Mouse (Mus musculus): ENCODE measurements at regions not wholly inside any gene's neighbourhood (a gene's known extent, or its start where the extent isn't known, plus 50 kb on each side); places are given as distances from the start of the nearest gene placed in this dataset.

GRCm38 (mm10) chr12:9855503-9856024 lies 285.6 kb downstream of the Osr1 start:
- Histone ChIP-seq H3K36me3 (no peaks in the 10 kb centered on the region), H3K9me3 (no peaks in the 10 kb centered on the region), H3K9ac (replicated peaks) (no peak overlapping the region), H3K4me3 (no peak overlapping the region), H3K4me1 (no peaks in the 10 kb centered on the region), H3K27ac (replicated peaks) (no peak overlapping the region), H3K27me3 (no peaks in the 10 kb centered on the region), H3K4me2 (replicated peaks) (no peak overlapping the region)
- ATAC-seq (replicated peaks) = no peak
- 83% methylated on average over 3 of the region's 3 CpGs for WGBS

- WGBS = 86% methylated on average over 8 of the region's 8 CpGs
- no peak for ATAC-seq (replicated peaks)
- Histone ChIP-seq H3K4me3 (no peak overlapping the region), H3K27ac (replicated peaks) (no peak overlapping the region), H3K4me1 (no peaks in the 10 kb centered on the region), H3K9me3 (no peaks in the 10 kb centered on the region), H3K27me3 (no peaks in the 10 kb centered on the region), H3K36me3 (no peaks in the 10 kb centered on the region), H3K4me2 (replicated peaks) (no peak overlapping the region), H3K9ac (replicated peaks) (no peak overlapping the region)
Observed at GRCm38 (mm10) chr12:9856128-9856621, 286.3 kb downstream of the Osr1 start.

- H3K9me3 ChIP-seq = no peaks in the 10 kb centered on the region
- no peak overlapping the region for H3K4me3 ChIP-seq
- H3K9ac ChIP-seq (replicated peaks) = no peak overlapping the region
- no peak overlapping the region for H3K4me2 ChIP-seq (replicated peaks)
- 73% methylated on average over 2 of the region's 2 CpGs for WGBS
- no peak overlapping the region for H3K27ac ChIP-seq (replicated peaks)
- H3K27me3 ChIP-seq = no peaks in the 10 kb centered on the region
- no peak for ATAC-seq (replicated peaks)
- no peaks in the 10 kb centered on the region for H3K36me3 ChIP-seq
- no peaks in the 10 kb centered on the region for H3K4me1 ChIP-seq
Observed at GRCm38 (mm10) chr12:9857990-9858389, 288.1 kb downstream of the Osr1 start.

DNA sequence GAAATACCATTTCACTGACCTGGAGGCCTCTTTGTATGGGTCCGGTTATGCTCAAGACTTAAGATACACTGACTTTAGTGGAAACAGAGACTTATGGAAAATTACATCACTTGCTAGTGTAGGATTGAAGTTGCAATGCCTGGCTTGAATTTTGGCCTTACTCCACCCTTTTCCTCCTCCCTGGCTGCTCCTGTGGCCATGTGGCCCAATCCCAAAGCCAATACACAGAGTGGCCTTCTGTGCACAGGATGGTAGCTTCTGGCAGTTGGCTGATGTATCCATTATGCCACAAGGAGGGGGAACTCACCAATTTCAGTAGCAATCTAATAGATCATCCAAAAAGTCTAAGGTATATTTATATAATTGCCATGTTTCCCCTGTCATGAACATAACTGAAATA lies 292.4 kb downstream of the Osr1 start:
- Histone ChIP-seq H3K27ac (replicated peaks) (no peak overlapping the region), H3K4me1 (no peaks in the 10 kb centered on the region), H3K4me2 (replicated peaks) (no peak overlapping the region), H3K9ac (replicated peaks) (no peak overlapping the region), H3K4me3 (no peak overlapping the region), H3K9me3 (no peaks in the 10 kb centered on the region), H3K27me3 (no peaks in the 10 kb centered on the region), H3K36me3 (no peaks in the 10 kb centered on the region)
- no peak for ATAC-seq (replicated peaks)
- WGBS = 97% methylated on average over 1 of the region's 1 CpGs

DNA sequence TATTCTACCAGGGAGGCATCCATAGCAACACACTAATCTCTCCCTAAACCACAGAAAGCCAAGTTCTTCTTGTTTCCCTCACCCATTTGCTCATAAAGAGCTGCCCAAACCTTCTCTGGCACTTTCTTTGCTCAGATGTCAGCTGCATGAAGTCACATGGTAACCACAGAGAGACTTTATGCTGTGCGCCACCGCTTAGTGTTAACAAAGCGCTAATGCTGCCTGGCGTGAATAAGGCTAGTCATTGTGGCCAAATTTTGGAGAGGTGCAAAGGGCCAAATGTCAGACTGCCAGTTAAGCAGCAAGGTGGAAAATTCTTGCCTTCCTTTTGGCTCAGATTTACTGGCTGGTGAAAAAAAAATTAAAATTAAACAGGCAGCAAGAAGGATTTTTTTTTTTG lies 302.3 kb downstream of the Osr1 start:
- no peaks in the 10 kb centered on the region for H3K27me3 ChIP-seq
- H3K4me2 ChIP-seq (replicated peaks) = no peak overlapping the region
- no peak overlapping the region for H3K4me3 ChIP-seq
- no peak overlapping the region for H3K27ac ChIP-seq (replicated peaks)
- ATAC-seq (replicated peaks) = peak; percentile 51; the same call in 1 of the 2 replicates
- whole genome bisulfite sequencing = 86% methylated on average over 4 of the region's 4 CpGs
- H3K9me3 ChIP-seq = no peaks in the 10 kb centered on the region
- no peak overlapping the region for H3K9ac ChIP-seq (replicated peaks)
- no peaks in the 10 kb centered on the region for H3K4me1 ChIP-seq
- H3K36me3 ChIP-seq = no peaks in the 10 kb centered on the region

- 96% methylated on average over 1 of the region's 1 CpGs for WGBS
- no peak overlapping the region for H3K4me3 ChIP-seq
- no peaks in the 10 kb centered on the region for H3K9me3 ChIP-seq
- H3K4me1 ChIP-seq = no peaks in the 10 kb centered on the region
- no peak overlapping the region for H3K4me2 ChIP-seq (replicated peaks)
- H3K36me3 ChIP-seq = no peaks in the 10 kb centered on the region
- no peak overlapping the region for H3K27ac ChIP-seq (replicated peaks)
- ATAC-seq (replicated peaks) = no peak
- no peak overlapping the region for H3K9ac ChIP-seq (replicated peaks)
- H3K27me3 ChIP-seq = no peaks in the 10 kb centered on the region
Observed at GRCm38 (mm10) chr12:9873214-9873613, 303.3 kb downstream of the Osr1 start.

DNA sequence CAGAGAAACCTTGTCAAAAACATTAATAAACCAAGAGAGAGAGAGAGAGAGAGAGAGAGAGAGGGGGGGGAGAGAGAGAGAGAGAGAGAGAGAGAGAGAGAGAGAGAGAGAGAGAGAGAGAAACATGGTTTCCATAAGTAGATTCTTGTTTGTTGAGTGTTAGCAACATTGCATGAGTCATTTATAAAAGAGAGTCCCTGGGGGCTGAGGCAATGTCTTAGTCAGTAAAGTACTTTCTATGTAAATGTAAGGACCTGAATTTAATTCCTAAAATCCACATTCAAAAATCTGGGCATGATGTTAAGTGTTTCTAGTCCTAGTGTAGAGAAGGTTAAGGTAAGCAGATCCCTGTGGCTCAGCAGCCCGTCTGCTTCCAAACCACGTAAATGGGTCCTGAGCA lies 304.9 kb downstream of the Osr1 start:
- H3K9ac ChIP-seq (replicated peaks) = no peak overlapping the region

GRCm38 (mm10) chr12:9881953-9882623 lies 312.2 kb downstream of the Osr1 start:
- ATAC-seq (replicated peaks) = no peak
- WGBS = 89% methylated on average over 2 of the region's 2 CpGs

More for the DNA sequence above, 304.9 kb downstream of the Osr1 start:
- H3K36me3 ChIP-seq = no peaks in the 10 kb centered on the region
- no peaks in the 10 kb centered on the region for H3K4me1 ChIP-seq
- H3K9me3 ChIP-seq = no peaks in the 10 kb centered on the region
- 91% methylated on average over 2 of the region's 2 CpGs for WGBS
- H3K27me3 ChIP-seq = no peaks in the 10 kb centered on the region
- H3K27ac ChIP-seq (replicated peaks) = no peak overlapping the region
- H3K4me2 ChIP-seq (replicated peaks) = no peak overlapping the region
- H3K4me3 ChIP-seq = no peak overlapping the region
- ATAC-seq (replicated peaks) = no peak

GRCm38 (mm10) chr12:9883037-9883730 lies 313.3 kb downstream of the Osr1 start:
- no peak overlapping the region for H3K9ac ChIP-seq (replicated peaks)
- H3K9me3 ChIP-seq = no peaks in the 10 kb centered on the region
- no peaks in the 10 kb centered on the region for H3K36me3 ChIP-seq
- no peaks in the 10 kb centered on the region for H3K4me1 ChIP-seq
- no peak overlapping the region for H3K4me3 ChIP-seq
- H3K27ac ChIP-seq (replicated peaks) = no peak overlapping the region
- H3K27me3 ChIP-seq = no peaks in the 10 kb centered on the region
- 44% methylated on average over 1 of the region's 1 CpGs for WGBS
- no peak overlapping the region for H3K4me2 ChIP-seq (replicated peaks)
- ATAC-seq (replicated peaks) = no peak

More at GRCm38 (mm10) chr12:9881953-9882623, 312.2 kb downstream of the Osr1 start:
- no peak overlapping the region for H3K27ac ChIP-seq (replicated peaks)
- H3K4me2 ChIP-seq (replicated peaks) = no peak overlapping the region
- no peaks in the 10 kb centered on the region for H3K36me3 ChIP-seq
- H3K27me3 ChIP-seq = no peaks in the 10 kb centered on the region
- H3K4me3 ChIP-seq = no peak overlapping the region
- H3K9ac ChIP-seq (replicated peaks) = no peak overlapping the region
- H3K9me3 ChIP-seq = no peaks in the 10 kb centered on the region
- H3K4me1 ChIP-seq = no peaks in the 10 kb centered on the region

DNA sequence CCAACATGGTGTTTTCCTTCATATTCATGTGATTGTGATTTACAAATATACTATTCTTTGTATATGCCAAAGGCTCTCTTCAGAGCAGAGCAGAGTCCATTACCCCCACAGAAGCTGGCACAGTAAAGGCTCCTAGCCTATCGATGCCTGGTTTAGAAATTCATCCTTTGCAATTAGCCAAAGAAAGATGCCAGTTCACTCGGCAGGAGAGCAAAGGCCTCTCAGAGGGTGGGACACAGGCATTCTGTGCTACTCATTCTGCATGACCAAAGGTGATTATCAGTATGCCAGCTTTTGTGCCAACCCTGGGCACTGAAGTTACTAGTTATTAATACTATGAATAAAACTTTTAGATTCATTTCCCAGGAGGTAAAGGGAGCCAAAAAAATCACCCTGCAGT lies 324.6 kb downstream of the Osr1 start:
- no peak for ATAC-seq (replicated peaks)
- 61% methylated on average over 2 of the region's 2 CpGs for WGBS

DNA sequence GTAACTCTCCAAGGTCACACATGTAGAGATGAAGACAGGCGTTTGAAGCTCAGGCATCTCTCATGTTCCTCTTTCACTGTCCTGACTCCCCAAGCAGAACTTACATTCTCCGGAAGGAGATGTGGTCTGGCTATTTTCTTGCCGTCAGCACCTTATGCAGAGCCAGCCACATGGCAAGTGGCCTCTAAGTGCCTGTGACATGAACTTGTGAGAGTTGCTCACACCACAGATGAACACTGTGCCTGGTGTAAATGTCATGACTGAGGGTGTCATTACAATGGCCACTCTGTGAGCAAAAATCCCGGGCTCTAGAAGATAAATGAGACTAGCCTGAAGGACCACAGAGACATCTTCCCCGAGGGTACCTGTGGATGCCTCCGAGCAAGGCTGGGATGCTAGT lies 328.1 kb downstream of the Osr1 start:
- H3K9me3 ChIP-seq = no peaks in the 10 kb centered on the region
- no peaks in the 10 kb centered on the region for H3K4me1 ChIP-seq
- H3K4me3 ChIP-seq = no peak overlapping the region
- no peak for ATAC-seq (replicated peaks)
- no peaks in the 10 kb centered on the region for H3K27me3 ChIP-seq
- no peak overlapping the region for H3K4me2 ChIP-seq (replicated peaks)
- H3K36me3 ChIP-seq = no peaks in the 10 kb centered on the region
- no peak overlapping the region for H3K27ac ChIP-seq (replicated peaks)
- 93% methylated on average over 6 of the region's 6 CpGs for WGBS
- H3K9ac ChIP-seq (replicated peaks) = no peak overlapping the region

More for the DNA sequence above, 324.6 kb downstream of the Osr1 start:
- no peak overlapping the region for H3K27ac ChIP-seq (replicated peaks)
- no peaks in the 10 kb centered on the region for H3K36me3 ChIP-seq
- H3K4me1 ChIP-seq = no peaks in the 10 kb centered on the region
- H3K4me2 ChIP-seq (replicated peaks) = no peak overlapping the region
- H3K4me3 ChIP-seq = no peak overlapping the region
- H3K9ac ChIP-seq (replicated peaks) = no peak overlapping the region
- H3K9me3 ChIP-seq = no peaks in the 10 kb centered on the region
- no peaks in the 10 kb centered on the region for H3K27me3 ChIP-seq

DNA sequence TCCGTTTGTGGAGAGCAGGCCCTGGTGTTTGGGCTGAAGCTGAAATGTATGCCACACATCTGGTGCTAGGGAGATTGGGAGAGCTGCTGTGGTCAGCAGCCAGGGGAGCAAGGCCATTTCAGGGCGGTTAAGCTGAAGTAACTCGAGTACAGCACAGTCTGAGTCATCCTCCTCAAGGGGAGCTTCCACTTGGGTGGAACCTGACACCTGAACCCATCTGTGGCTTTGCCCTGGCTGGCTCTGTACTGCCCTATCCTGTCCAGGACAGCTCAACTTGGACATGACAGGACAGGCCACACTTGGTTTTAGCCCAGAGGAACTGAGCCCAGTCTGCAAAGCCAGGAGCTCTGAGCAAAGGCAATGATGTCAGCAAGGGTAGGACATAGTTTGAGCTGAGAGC lies 328.5 kb downstream of the Osr1 start:
- H3K36me3 ChIP-seq = no peaks in the 10 kb centered on the region
- H3K4me3 ChIP-seq = no peak overlapping the region
- ATAC-seq (replicated peaks) = no peak
- no peaks in the 10 kb centered on the region for H3K27me3 ChIP-seq
- H3K9me3 ChIP-seq = no peaks in the 10 kb centered on the region
- H3K4me2 ChIP-seq (replicated peaks) = no peak overlapping the region
- H3K4me1 ChIP-seq = no peaks in the 10 kb centered on the region
- 66% methylated on average over 3 of the region's 3 CpGs for WGBS
- no peak overlapping the region for H3K27ac ChIP-seq (replicated peaks)
- H3K9ac ChIP-seq (replicated peaks) = no peak overlapping the region

All from forebrain, embryonic 15.5 days (tissue).